9 mouse cellular contexts compared by ENCODE assay signal in genomic region chr12:111694271-111694781, GRCm38 (mm10). TPM values are rescaled to one million over a fixed set of nuclear protein-coding genes. Genes with fewer than 3 reads are reported as not detected.
DNase-seq lines count a peak whose midpoint lies in the region; ATAC-seq lines count a peak whose summit lies in the region.
"Had no signal": no experiment of that assay in that cellular context is flagged by ENCODE, and none has a peak within 500 bp of the region (broad histone marks: within the 10 kb centered on the region; RNA-seq: fewer than 3 reads in every experiment).

No protein-coding gene starts in this region.

- H3K27ac ChIP-seq in heart, embryonic 16.5 days (ENCODE audit: low read length), result peak overlapping the region; percentile 56
- H3K27ac ChIP-seq in liver, embryonic 16.5 days (ENCODE audit: low read length), result peak overlapping the region; percentile 15; the same call in 1 of the 2 replicates

- H3K4me1 ChIP-seq in heart, embryonic 16.5 days (ENCODE audit: control insufficient read depth, insufficient read depth, low read length), result peaks cover 39% of the 10 kb centered on the region
- H3K4me1 ChIP-seq in liver, embryonic 16.5 days (ENCODE audit: control insufficient read depth, low read depth, low read length), result peaks cover 14% of the 10 kb centered on the region

- no peaks in the 10 kb centered on the region for H3K27me3 ChIP-seq in heart, embryonic 16.5 days (ENCODE audit: control insufficient read depth, insufficient read depth, low read length)
- H3K27me3 ChIP-seq in liver, embryonic 16.5 days (ENCODE audit: control insufficient read depth, insufficient read depth, low read depth, low read length), result no peaks in the 10 kb centered on the region

- intact Hi-C loops in left cerebral cortex, postnatal 4 days (cut with DNase I), result no loop called here

- no peaks in the 10 kb centered on the region for H3K9me3 ChIP-seq in heart, embryonic 16.5 days (replicated peaks; ENCODE audit: control insufficient read depth, low read length)
- H3K9me3 ChIP-seq in liver, embryonic 16.5 days (replicated peaks; ENCODE audit: control insufficient read depth, low read length), result no peaks in the 10 kb centered on the region

- H3K36me3 ChIP-seq in heart, embryonic 16.5 days (ENCODE audit: control insufficient read depth, insufficient read depth), result no peaks in the 10 kb centered on the region
- no peaks in the 10 kb centered on the region for H3K36me3 ChIP-seq in liver, embryonic 16.5 days (ENCODE audit: control insufficient read depth, insufficient read depth)

- H3K4me2 ChIP-seq in heart, embryonic 16.5 days (ENCODE audit: low read depth, low read length), result peak overlapping the region; percentile 36
- no peak overlapping the region for H3K4me2 ChIP-seq in liver, embryonic 16.5 days (ENCODE audit: low read depth, low read length)

- WGBS in heart, embryonic 16.5 days, result 14% methylated on average over 12 of the region's 12 CpGs
- WGBS in liver, embryonic 16.5 days (ENCODE audit: insufficient replicate concordance), result 14% methylated on average over 12 of the region's 12 CpGs

- H3K9ac ChIP-seq in heart, embryonic 16.5 days (ENCODE audit: low read length), result peak overlapping the region; percentile 52
- H3K9ac ChIP-seq in liver, embryonic 16.5 days (ENCODE audit: low read depth, low read length), result no peak overlapping the region

- no peak overlapping the region for H3K4me3 ChIP-seq in heart, embryonic 16.5 days (ENCODE audit: low read length)
- no peak overlapping the region for H3K4me3 ChIP-seq in liver, embryonic 16.5 days (ENCODE audit: low read depth, low read length)
- H3K4me3 ChIP-seq: erythroblast, embryonic 14.5 days had no signal

- DNase-seq in embryo, embryonic 10 days (ENCODE audit: low spot score), result peak; percentile 69
- no peak for DNase-seq in embryo, embryonic 9.5 days (ENCODE audit: extremely low spot score)
- DNase-seq in thymus, postnatal 4 days, result peak; percentile 61
- DNase-seq in right cerebral cortex, postnatal 10 days (ENCODE audit: low spot score in 2 of 2), result no peak
- no peak for DNase-seq in left cerebral cortex, postnatal 4 days

- ATAC-seq in CD4-positive, CD25-positive, alpha-beta regulatory T cell, adult 4 months, result peak; percentile 59
- ATAC-seq in heart, embryonic 16.5 days (replicated peaks; ENCODE audit: extremely low read depth, insufficient read depth, low FRiP score), result peak; percentile 26
- ATAC-seq in liver, embryonic 16.5 days (ENCODE audit: low read depth), result peak; percentile 26

RNA-seq across cellular contexts. Expression of gene Trmt61a, which starts 16.4 kb away (rescaled TPM):
- polyA plus RNA-seq in CD4-positive, CD25-positive, alpha-beta regulatory T cell, adult 4 months (2017; shearing (Covaris generic)), result 1 to 10 TPM; 2.9 to 4.8 TPM
- polyA plus RNA-seq in heart, embryonic 16.5 days (2015; fragmentation: Nextera tagmentation; extraction: Ambion mirVana), result 7.7 and 8.5 TPM in 2 replicates
- polyA plus RNA-seq in liver, embryonic 16.5 days (2015; fragmentation: Nextera tagmentation; extraction: Ambion mirVana), result 3.7 and 4.6 TPM in 2 replicates
- total RNA-seq in left cerebral cortex, postnatal 4 days (2021), result 10 to 100 TPM; 21.3 to 22.0 TPM

RNA-seq across cellular contexts. Expression of gene Bag5, which starts 18.7 kb away (rescaled TPM):
- polyA plus RNA-seq in CD4-positive, CD25-positive, alpha-beta regulatory T cell, adult 4 months (2017; shearing (Covaris generic)), result 10 to 100 TPM; 32.5 to 37.9 TPM
- polyA plus RNA-seq in heart, embryonic 16.5 days (2015; fragmentation: Nextera tagmentation; extraction: Ambion mirVana), result 40.9 and 42.9 TPM in 2 replicates
- 14.1 and 14.4 TPM in 2 replicates for polyA plus RNA-seq in liver, embryonic 16.5 days (2015; fragmentation: Nextera tagmentation; extraction: Ambion mirVana)
- total RNA-seq in left cerebral cortex, postnatal 4 days (2021), result 10 to 100 TPM; 42.0 to 43.6 TPM

RNA-seq across cellular contexts. Expression of gene Apopt1, which starts 18.7 kb away (rescaled TPM):
- polyA plus RNA-seq in CD4-positive, CD25-positive, alpha-beta regulatory T cell, adult 4 months (2017; shearing (Covaris generic)), result 10 to 100 TPM; 69.2 to 69.5 TPM
- 40.2 and 43.9 TPM in 2 replicates for polyA plus RNA-seq in heart, embryonic 16.5 days (2015; fragmentation: Nextera tagmentation; extraction: Ambion mirVana)
- polyA plus RNA-seq in liver, embryonic 16.5 days (2015; fragmentation: Nextera tagmentation; extraction: Ambion mirVana), result 17.5 TPM in 2 replicates
- total RNA-seq in left cerebral cortex, postnatal 4 days (2021), result 10 to 100 TPM; 27.0 to 33.0 TPM

RNA-seq across cellular contexts. Expression of gene Ckb, which starts 22.2 kb away (rescaled TPM):
- 10 to 100 TPM; 24.1 to 30.0 TPM for polyA plus RNA-seq in CD4-positive, CD25-positive, alpha-beta regulatory T cell, adult 4 months (2017; shearing (Covaris generic))
- 388 and 414 TPM in 2 replicates for polyA plus RNA-seq in heart, embryonic 16.5 days (2015; fragmentation: Nextera tagmentation; extraction: Ambion mirVana)
- polyA plus RNA-seq in liver, embryonic 16.5 days (2015; fragmentation: Nextera tagmentation; extraction: Ambion mirVana), result 39.2 and 44.8 TPM in 2 replicates
- total RNA-seq in left cerebral cortex, postnatal 4 days (2021), result 100 to 1,000 TPM; 638 to 668 TPM

Comparison
In these comparisons a context has a peak if more than half of its experiments do, and no peak if none do; other contexts are left out.
1. DNase-seq: peak in embryo, embryonic 10 days (single experiment) and thymus, postnatal 4 days (single experiment); none in embryo, embryonic 9.5 days (single experiment), right cerebral cortex, postnatal 10 days (0 of 2) and left cerebral cortex, postnatal 4 days (single experiment).
2. Peak in every context shown above with its lines, with median percentiles within 50 percentile points of each other: ATAC-seq.